24 mouse cellular contexts compared by ENCODE assay signal in the genomic region with DNA sequence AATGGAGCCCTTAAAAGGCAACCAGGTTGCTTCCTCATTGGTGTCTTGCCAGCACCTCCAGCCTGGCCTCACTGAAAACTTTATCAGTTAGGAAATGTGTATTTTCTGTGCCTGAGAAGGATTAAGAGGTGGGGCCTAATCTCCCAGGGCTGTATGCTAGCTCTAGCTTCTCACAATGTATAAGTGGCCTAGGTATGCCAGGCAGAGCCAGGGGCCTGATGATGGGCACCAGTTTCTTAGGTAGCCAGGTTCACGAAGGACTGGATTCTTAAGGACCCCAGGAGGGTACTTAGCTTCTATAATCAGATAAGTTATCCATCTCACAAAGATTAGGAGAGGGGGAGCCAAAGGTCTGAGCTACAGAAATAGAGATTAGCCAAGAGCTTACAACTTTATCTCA. TPM values are rescaled to one million over a fixed set of nuclear protein-coding genes. Genes with fewer than 3 reads are reported as not detected.
DNase-seq lines count a peak whose midpoint lies in the region; ATAC-seq and TF ChIP-seq lines count a peak whose summit lies in the region.
"Had no signal": no experiment of that assay in that cellular context is flagged by ENCODE, and none has a peak within 500 bp of the region (broad histone marks: within the 10 kb centered on the region; RNA-seq: fewer than 3 reads in every experiment).

No protein-coding gene starts in this region.

- no peak overlapping the region for H3K4me2 ChIP-seq in lung, postnatal 0 days (replicated peaks; ENCODE audit: low read depth, low read length)
- H3K4me2 ChIP-seq: embryonic facial prominence, embryonic 13.5 days; forebrain, embryonic 12.5 days; forebrain, embryonic 15.5 days; heart, embryonic 13.5 days; hindbrain, embryonic 12.5 days; hindbrain, embryonic 15.5 days had no signal

- no peak overlapping the region for H3K9ac ChIP-seq in lung, postnatal 0 days (replicated peaks; ENCODE audit: low read depth)
- H3K9ac ChIP-seq: embryonic facial prominence, embryonic 13.5 days; forebrain, embryonic 12.5 days; forebrain, embryonic 15.5 days; heart, embryonic 13.5 days; hindbrain, embryonic 12.5 days; hindbrain, embryonic 15.5 days had no signal

- H3K27ac ChIP-seq in lung, postnatal 0 days (ENCODE audit: low read length) = no peak overlapping the region
- peak overlapping the region; percentile 26; the same call in 1 of the 2 replicates for H3K27ac ChIP-seq in limb, embryonic 10.5 days
- H3K27ac ChIP-seq: embryonic facial prominence, embryonic 13.5 days; forebrain, embryonic 12.5 days; forebrain, embryonic 15.5 days; heart, adult 2 months; heart, embryonic 10.5 days; heart, embryonic 13.5 days; hindbrain, embryonic 12.5 days; hindbrain, embryonic 15.5 days had no signal

- no peak for TF ChIP-seq CTCF in lung, postnatal 0 days (IDR thresholded peaks at IDR 0.05)

- no peak for TF ChIP-seq EP300 in lung, postnatal 0 days (IDR thresholded peaks at IDR 0.05)

- no peaks in the 10 kb centered on the region for H3K27me3 ChIP-seq in lung, postnatal 0 days (replicated peaks; ENCODE audit: insufficient read depth, low read length)
- no peaks in the 10 kb centered on the region for H3K27me3 ChIP-seq in limb, embryonic 10.5 days (ENCODE audit: low read depth, poor library complexity, severe bottlenecking)
- H3K27me3 ChIP-seq: embryonic facial prominence, embryonic 13.5 days; forebrain, embryonic 12.5 days; forebrain, embryonic 15.5 days; heart, embryonic 13.5 days; hindbrain, embryonic 12.5 days; hindbrain, embryonic 15.5 days had no signal

- ATAC-seq in lung, postnatal 0 days = peak; percentile 67
- ATAC-seq: forebrain, embryonic 15.5 days; Patski had no signal

- DNase-seq in heart, adult 11 months = peak; percentile 4
- no peak for DNase-seq in heart, postnatal 4 days
- DNase-seq in lung, postnatal 0 days (ENCODE audit: low spot score) = peak; percentile 49
- DNase-seq in lung, postnatal 14 days = no peak
- no peak for DNase-seq in limb, embryonic 10.5 days (ENCODE audit: low spot score)
- no peak for DNase-seq in right cerebral cortex, adult 2 months (ENCODE audit: low spot score in 2 of 2)
- DNase-seq in natural killer cell, adult 2 months (ENCODE audit: low spot score in 2 of 2) = no peak
- DNase-seq: adrenal gland, postnatal 14 days; cerebellum, adult 11 months; cerebellum, adult 2 months; cerebellum, adult 9-11 months; cerebellum, postnatal 25 days; gastrocnemius, postnatal 25 days; heart, adult 2 months; heart, postnatal 14 days had no signal

- H3K4me3 ChIP-seq in lung, postnatal 0 days (ENCODE audit: low read depth, low read length) = no peak overlapping the region
- H3K4me3 ChIP-seq in limb, embryonic 10.5 days = no peak overlapping the region
- H3K4me3 ChIP-seq: embryonic facial prominence, embryonic 13.5 days; erythroblast, embryonic 14.5 days; forebrain, embryonic 12.5 days; forebrain, embryonic 15.5 days; heart, adult 2 months; heart, embryonic 10.5 days; heart, embryonic 13.5 days; hindbrain, embryonic 12.5 days; hindbrain, embryonic 15.5 days had no signal

- H3K36me3 ChIP-seq in lung, postnatal 0 days (ENCODE audit: insufficient read depth, low read length) = no peaks in the 10 kb centered on the region
- H3K36me3 ChIP-seq in limb, embryonic 10.5 days = no peaks in the 10 kb centered on the region
- H3K36me3 ChIP-seq: embryonic facial prominence, embryonic 13.5 days; heart, embryonic 10.5 days; heart, embryonic 13.5 days had no signal

- WGBS in lung, postnatal 0 days = 45% methylated on average over 1 of the region's 1 CpGs
- 96% methylated on average over 1 of the region's 1 CpGs for WGBS in limb, embryonic 10.5 days

- H3K9me3 ChIP-seq in lung, postnatal 0 days (ENCODE audit: low read length) = no peaks in the 10 kb centered on the region
- H3K9me3 ChIP-seq in limb, embryonic 10.5 days (replicated peaks) = no peaks in the 10 kb centered on the region
- H3K9me3 ChIP-seq: embryonic facial prominence, embryonic 13.5 days; forebrain, embryonic 12.5 days; forebrain, embryonic 15.5 days; heart, embryonic 10.5 days; heart, embryonic 13.5 days; hindbrain, embryonic 12.5 days; hindbrain, embryonic 15.5 days had no signal

- peaks cover 3% of the 10 kb centered on the region for H3K4me1 ChIP-seq in lung, postnatal 0 days (ENCODE audit: insufficient read depth, low read depth, low read length)
- H3K4me1 ChIP-seq in limb, embryonic 10.5 days = peaks cover 33% of the 10 kb centered on the region
- H3K4me1 ChIP-seq: embryonic facial prominence, embryonic 13.5 days; forebrain, embryonic 12.5 days; forebrain, embryonic 15.5 days; heart, embryonic 10.5 days; heart, embryonic 13.5 days; hindbrain, embryonic 12.5 days; hindbrain, embryonic 15.5 days had no signal

RNA-seq across cellular contexts. Expression of a gene that starts 19.8 kb away (rescaled TPM):
- 100 to 1,000 TPM; 137 to 160 TPM for total RNA-seq in heart, postnatal 4 days (2021)
- polyA plus RNA-seq in lung, postnatal 0 days (2015; fragmentation: Nextera tagmentation; extraction: Ambion mirVana) = 171 and 218 TPM in 2 replicates
- 290 and 342 TPM in 2 replicates for polyA plus RNA-seq in limb, embryonic 10.5 days (2016; fragmentation: Nextera tagmentation; extraction: Ambion mirVana)

RNA-seq across cellular contexts. Expression of a gene that starts 24.4 kb away (rescaled TPM):
- total RNA-seq in heart, postnatal 4 days (2021) = 10 to 100 TPM; 21.6 to 26.1 TPM
- 4.5 and 5.2 TPM in 2 replicates for polyA plus RNA-seq in lung, postnatal 0 days (2015; fragmentation: Nextera tagmentation; extraction: Ambion mirVana)
- 17.9 and 20.4 TPM in 2 replicates for polyA plus RNA-seq in limb, embryonic 10.5 days (2016; fragmentation: Nextera tagmentation; extraction: Ambion mirVana)

Comparison
In these comparisons a context has a peak if more than half of its experiments do, and no peak if none do; other contexts are left out.
1. DNase-seq: peak in heart, adult 11 months (single experiment) and lung, postnatal 0 days (single experiment); none in heart, postnatal 4 days (single experiment), lung, postnatal 14 days (single experiment), limb, embryonic 10.5 days (single experiment), right cerebral cortex, adult 2 months (0 of 2) and natural killer cell, adult 2 months (0 of 2).